Mouse (Mus musculus) cerebellum, postnatal 25 days (tissue): ENCODE data around the gene Trnp1.

Source experiments
- DNase-seq, 2 experiments: peaks; one replicate each; pipeline ENCODE4 v3.0.0; 2021; ENCODE audit warnings: mixed read lengths in 2 of 2

The Trnp1 gene

DNA sequence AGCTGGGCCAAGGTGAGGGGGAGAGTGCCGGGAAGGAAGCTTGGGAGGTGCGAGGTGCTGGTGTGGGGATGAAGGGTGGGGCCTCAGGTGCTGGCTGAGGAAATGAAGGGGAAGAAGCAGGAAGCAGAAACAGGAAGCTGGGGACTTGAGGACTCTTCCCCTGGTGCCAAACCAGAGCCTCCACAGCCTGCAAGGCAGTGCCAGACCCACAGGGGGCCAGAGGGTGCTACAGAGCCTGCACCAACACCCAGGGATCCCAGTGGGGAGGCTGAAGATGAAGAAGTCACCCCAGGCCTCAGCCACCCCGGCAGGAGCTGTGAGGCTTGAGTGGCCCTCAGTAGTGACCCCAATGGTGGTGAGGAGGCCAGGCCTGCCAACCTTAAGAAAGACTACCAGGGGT is 40.3 kb downstream of the Trnp1 start:
- DNase-seq = no peak

- no peak for DNase-seq
These were observed 45.9 kb downstream of the Trnp1 start for GRCm38 (mm10) chr4:133452433-133452832.

GRCm38 (mm10) chr4:133451536-133451935 is 46.8 kb downstream of the Trnp1 start:
- DNase-seq = peak; percentile 86 to 91

DNA sequence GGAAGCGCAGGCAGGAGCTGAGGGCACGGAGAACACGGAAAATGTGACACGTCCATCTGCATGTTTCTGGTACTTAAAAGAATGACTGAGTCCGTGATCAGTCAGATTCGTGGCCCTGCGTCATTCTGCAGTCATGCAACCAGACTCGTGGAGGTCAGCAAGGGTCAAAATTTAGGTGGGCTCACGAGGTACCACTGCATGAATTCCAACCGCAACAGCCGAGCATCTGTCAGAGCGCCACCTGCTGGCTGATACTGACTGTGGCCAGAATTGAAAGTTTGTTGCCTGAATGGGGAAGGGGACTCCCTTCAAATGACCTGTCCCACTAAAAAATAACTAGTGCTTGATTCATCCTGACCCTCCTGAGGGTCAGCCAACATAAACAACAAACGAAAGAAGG is 48.6 kb downstream of the Trnp1 start:
- peak; percentile 68 to 77 for DNase-seq

DNA sequence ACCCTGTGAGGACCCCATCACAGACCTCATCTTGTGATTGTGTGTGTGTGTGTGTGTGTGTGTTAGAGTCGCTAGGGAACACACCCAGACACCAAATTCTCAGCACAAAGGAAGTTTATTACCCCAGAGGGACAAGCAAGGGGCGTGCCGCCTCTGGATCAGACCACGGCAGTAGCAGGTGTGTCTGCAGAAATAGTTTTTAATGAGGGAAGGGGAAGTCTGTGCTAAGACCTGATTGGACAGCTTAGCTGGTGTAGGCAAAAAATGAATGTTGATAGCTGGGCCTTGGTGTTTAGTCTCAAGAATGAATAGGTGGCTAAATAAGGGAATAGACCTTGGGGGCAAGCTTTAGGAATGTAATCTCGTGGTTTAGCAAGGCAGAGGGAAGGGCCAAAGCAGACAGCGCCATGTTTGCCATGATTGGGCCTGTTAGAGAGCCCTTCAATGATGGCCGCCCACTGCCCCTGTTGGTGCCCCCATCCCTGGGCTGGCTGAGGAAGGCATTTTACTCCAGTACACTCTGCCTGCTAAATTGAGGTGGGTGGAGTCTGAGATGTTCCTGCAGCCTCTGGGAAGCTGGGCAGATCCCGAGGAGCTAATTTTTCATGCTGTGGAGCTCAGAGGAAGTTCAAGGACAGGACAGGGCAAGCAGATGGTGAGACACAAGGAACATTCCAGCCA is 49.5 kb downstream of the Trnp1 start:
- DNase-seq = no peak

- no peak for DNase-seq
These were observed 50.4 kb downstream of the Trnp1 start for GRCm38 (mm10) chr4:133447967-133448366.

DNA sequence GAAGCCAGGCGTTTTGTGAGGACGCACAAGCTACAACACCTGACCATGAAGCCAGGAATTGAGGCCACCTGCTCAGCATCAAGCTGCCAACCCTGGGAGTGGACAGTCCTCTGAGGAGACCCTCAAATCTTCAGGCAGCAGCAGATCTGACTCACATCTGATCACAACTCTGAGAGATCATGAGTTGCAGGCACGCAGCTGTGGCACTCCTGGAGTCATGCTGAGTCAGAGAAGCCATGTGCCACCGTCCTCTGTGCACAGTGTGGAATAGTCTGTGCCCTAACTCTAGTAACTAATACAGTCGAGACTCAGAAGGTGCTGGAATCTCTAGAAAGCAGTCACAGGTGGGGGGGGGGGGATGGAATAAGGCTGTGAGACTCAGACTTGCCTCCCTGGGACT is 51.0 kb downstream of the Trnp1 start:
- no peak for DNase-seq

DNA sequence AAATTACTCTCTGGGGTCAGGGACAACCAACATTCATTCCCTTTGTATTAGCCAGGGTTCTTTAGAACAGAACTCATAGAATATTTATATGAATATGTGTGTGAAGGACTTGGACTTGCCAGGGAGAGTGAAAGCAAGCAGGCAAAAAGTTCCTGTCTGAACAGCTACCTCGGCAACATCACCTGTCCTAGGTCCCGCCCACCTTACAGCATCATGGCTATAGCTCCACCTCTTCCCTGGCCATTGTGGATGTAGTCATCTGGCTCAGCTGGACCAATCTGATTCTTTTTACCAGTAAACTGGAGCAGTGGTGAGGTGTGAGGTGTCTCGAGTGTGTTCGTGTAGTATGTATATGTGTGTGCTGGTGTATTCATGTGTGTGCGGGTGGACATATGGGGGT is 52.6 kb downstream of the Trnp1 start:
- DNase-seq = no peak

GRCm38 (mm10) chr4:133443085-133443484 is 55.3 kb downstream of the Trnp1 start:
- DNase-seq = no peak

- no peak for DNase-seq
These were observed 56.2 kb downstream of the Trnp1 start for GRCm38 (mm10) chr4:133442194-133442593.
